Mouse (Mus musculus): ENCODE results near the gene Scn1b.

DNA sequence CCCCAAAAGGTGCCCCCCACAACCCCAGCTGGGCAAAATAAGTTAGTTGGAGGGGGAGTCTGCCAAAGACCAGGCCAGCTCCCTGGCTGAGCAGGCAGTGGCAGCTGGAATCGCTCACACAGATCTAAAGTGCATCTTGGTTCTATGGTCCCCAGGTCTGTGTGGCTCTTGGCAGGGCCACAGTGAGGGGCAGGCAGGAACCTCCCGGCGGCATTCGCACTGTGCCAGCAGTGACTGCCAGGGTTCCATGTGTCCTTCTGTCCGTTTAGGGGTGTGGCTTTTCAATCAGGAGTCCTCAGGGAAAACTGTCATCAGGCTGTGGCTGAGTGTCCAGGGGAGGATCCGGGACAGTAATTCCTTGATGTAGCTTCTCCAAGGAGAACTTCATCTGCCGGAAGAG is 3.4 kb upstream of the Scn1b start:
- TF ChIP-seq CTCF (IDR thresholded peaks at IDR 0.05; ENCODE audit: extremely low read depth, insufficient read depth, insufficient read length, insufficient replicate concordance) (no peak), POLR2A (IDR thresholded peaks at IDR 0.05; ENCODE audit: low read depth, low read length) (no peak)
